Mouse (Mus musculus): Measurements from ENCODE around the gene Pfn1. TPM values are rescaled to one million over a fixed set of nuclear protein-coding genes. Genes with fewer than 3 reads are reported as not detected.
A peak's percentile ranks its signal among the peaks of the same experiment; 100 is the strongest.

Pfn1 gene
- polyA plus RNA-seq, 1 experiment from 2014 or later, result 2,189 TPM

- H3K4me3 ChIP-seq (ENCODE audit: low read length), result no peak overlapping the region
- peaks cover 6% of the 10 kb centered on the region for H3K4me1 ChIP-seq (replicated peaks; ENCODE audit: control insufficient read depth, insufficient read depth, low read length)
- H3K36me3 ChIP-seq (ENCODE audit: control insufficient read depth, insufficient read depth, low read length), result peaks cover 26% of the 10 kb centered on the region
- no peak overlapping the region for H3K27ac ChIP-seq (ENCODE audit: low read length)
- H3K4me2 ChIP-seq (ENCODE audit: low read depth, low read length), result no peak overlapping the region
- no peaks in the 10 kb centered on the region for H3K27me3 ChIP-seq (ENCODE audit: control insufficient read depth, insufficient read depth, low read depth, low read length)
- H3K9me3 ChIP-seq (ENCODE audit: control insufficient read depth, low read length), result no peaks in the 10 kb centered on the region
- H3K9ac ChIP-seq (ENCODE audit: low read length), result no peak overlapping the region
- 93% methylated on average over 8 of the region's 8 CpGs for WGBS
- ATAC-seq (ENCODE audit: low read depth), result no peak
These were observed 24.9 kb upstream of the Pfn1 start for GRCm38 (mm10) chr11:70679361-70679760.

GRCm38 (mm10) chr11:70678576-70678975 is 24.1 kb upstream of the Pfn1 start:
- no peak overlapping the region for H3K9ac ChIP-seq (ENCODE audit: low read length)
- H3K4me2 ChIP-seq (ENCODE audit: low read depth, low read length), result no peak overlapping the region
- H3K36me3 ChIP-seq (ENCODE audit: control insufficient read depth, insufficient read depth, low read length), result peaks cover 21% of the 10 kb centered on the region
- no peak overlapping the region for H3K27ac ChIP-seq (ENCODE audit: low read length)
- peaks cover 6% of the 10 kb centered on the region for H3K4me1 ChIP-seq (replicated peaks; ENCODE audit: control insufficient read depth, insufficient read depth, low read length)
- no peaks in the 10 kb centered on the region for H3K9me3 ChIP-seq (ENCODE audit: control insufficient read depth, low read length)
- WGBS, result 77% methylated on average over 2 of the region's 2 CpGs
- H3K4me3 ChIP-seq (ENCODE audit: low read length), result no peak overlapping the region
- no peaks in the 10 kb centered on the region for H3K27me3 ChIP-seq (ENCODE audit: control insufficient read depth, insufficient read depth, low read depth, low read length)
- ATAC-seq (ENCODE audit: low read depth), result no peak

GRCm38 (mm10) chr11:70678092-70678491 is 23.6 kb upstream of the Pfn1 start:
- Histone ChIP-seq H3K4me3 (ENCODE audit: low read length) (no peak overlapping the region), H3K9me3 (ENCODE audit: control insufficient read depth, low read length) (no peaks in the 10 kb centered on the region), H3K9ac (ENCODE audit: low read length) (no peak overlapping the region), H3K4me2 (ENCODE audit: low read depth, low read length) (no peak overlapping the region), H3K27ac (ENCODE audit: low read length) (no peak overlapping the region), H3K36me3 (ENCODE audit: control insufficient read depth, insufficient read depth, low read length) (peaks cover 21% of the 10 kb centered on the region), H3K4me1 (replicated peaks; ENCODE audit: control insufficient read depth, insufficient read depth, low read length) (peaks cover 6% of the 10 kb centered on the region), H3K27me3 (ENCODE audit: control insufficient read depth, insufficient read depth, low read depth, low read length) (no peaks in the 10 kb centered on the region)
- no peak for ATAC-seq (ENCODE audit: low read depth)
- WGBS, result 68% methylated on average over 9 of the region's 9 CpGs

- Histone ChIP-seq H3K27ac (ENCODE audit: low read length) (no peak overlapping the region), H3K4me2 (ENCODE audit: low read depth, low read length) (no peak overlapping the region), H3K27me3 (ENCODE audit: control insufficient read depth, insufficient read depth, low read depth, low read length) (no peaks in the 10 kb centered on the region), H3K4me3 (ENCODE audit: low read length) (no peak overlapping the region), H3K9ac (ENCODE audit: low read length) (no peak overlapping the region), H3K36me3 (ENCODE audit: control insufficient read depth, insufficient read depth, low read length) (peaks cover 9% of the 10 kb centered on the region), H3K9me3 (ENCODE audit: control insufficient read depth, low read length) (no peaks in the 10 kb centered on the region), H3K4me1 (replicated peaks; ENCODE audit: control insufficient read depth, insufficient read depth, low read length) (peaks cover 6% of the 10 kb centered on the region)
- no peak for ATAC-seq (ENCODE audit: low read depth)
- 66% methylated on average over 11 of the region's 11 CpGs for WGBS
These were observed 20.1 kb upstream of the Pfn1 start for GRCm38 (mm10) chr11:70674501-70674900.

GRCm38 (mm10) chr11:70674014-70674413 is 19.6 kb upstream of the Pfn1 start:
- H3K4me1 ChIP-seq (replicated peaks; ENCODE audit: control insufficient read depth, insufficient read depth, low read length), result peaks cover 6% of the 10 kb centered on the region
- H3K9ac ChIP-seq (ENCODE audit: low read length), result no peak overlapping the region
- H3K4me2 ChIP-seq (ENCODE audit: low read depth, low read length), result no peak overlapping the region
- no peaks in the 10 kb centered on the region for H3K27me3 ChIP-seq (ENCODE audit: control insufficient read depth, insufficient read depth, low read depth, low read length)
- no peak overlapping the region for H3K4me3 ChIP-seq (ENCODE audit: low read length)
- no peaks in the 10 kb centered on the region for H3K9me3 ChIP-seq (ENCODE audit: control insufficient read depth, low read length)
- no peak for ATAC-seq (ENCODE audit: low read depth)
- peaks cover 5% of the 10 kb centered on the region for H3K36me3 ChIP-seq (ENCODE audit: control insufficient read depth, insufficient read depth, low read length)
- H3K27ac ChIP-seq (ENCODE audit: low read length), result no peak overlapping the region
- 76% methylated on average over 6 of the region's 6 CpGs for WGBS

- no peak overlapping the region for H3K4me3 ChIP-seq (ENCODE audit: low read length)
- ATAC-seq (ENCODE audit: low read depth), result no peak
- peaks cover 5% of the 10 kb centered on the region for H3K36me3 ChIP-seq (ENCODE audit: control insufficient read depth, insufficient read depth, low read length)
These were observed 17.0 kb upstream of the Pfn1 start for GRCm38 (mm10) chr11:70671333-70672047.

GRCm38 (mm10) chr11:70670483-70670882 is 16.0 kb upstream of the Pfn1 start:
- no peaks in the 10 kb centered on the region for H3K9me3 ChIP-seq (ENCODE audit: control insufficient read depth, low read length)
- H3K36me3 ChIP-seq (ENCODE audit: control insufficient read depth, insufficient read depth, low read length), result peaks cover 3% of the 10 kb centered on the region; the same call in 1 of the 2 replicates
- peak overlapping the region; percentile 69 for H3K4me3 ChIP-seq (ENCODE audit: low read length)
- peak overlapping the region; percentile 99 for H3K27ac ChIP-seq (ENCODE audit: low read length)
- no peaks in the 10 kb centered on the region for H3K27me3 ChIP-seq (ENCODE audit: control insufficient read depth, insufficient read depth, low read depth, low read length)
- H3K9ac ChIP-seq (ENCODE audit: low read length), result peak overlapping the region; percentile 81
- no peak for ATAC-seq (ENCODE audit: low read depth)
- 39% methylated on average over 14 of the region's 14 CpGs for WGBS
- H3K4me1 ChIP-seq (replicated peaks; ENCODE audit: control insufficient read depth, insufficient read depth, low read length), result peaks cover 16% of the 10 kb centered on the region
- peak overlapping the region; percentile 87 for H3K4me2 ChIP-seq (ENCODE audit: low read depth, low read length)

More at GRCm38 (mm10) chr11:70671333-70672047, 17.0 kb upstream of the Pfn1 start:
- Histone ChIP-seq H3K27me3 (ENCODE audit: control insufficient read depth, insufficient read depth, low read depth, low read length) (no peaks in the 10 kb centered on the region), H3K27ac (ENCODE audit: low read length) (no peak overlapping the region), H3K4me1 (replicated peaks; ENCODE audit: control insufficient read depth, insufficient read depth, low read length) (peaks cover 16% of the 10 kb centered on the region), H3K4me2 (ENCODE audit: low read depth, low read length) (no peak overlapping the region), H3K9ac (ENCODE audit: low read length) (no peak overlapping the region), H3K9me3 (ENCODE audit: control insufficient read depth, low read length) (no peaks in the 10 kb centered on the region)
- 87% methylated on average over 16 of the region's 16 CpGs for WGBS

GRCm38 (mm10) chr11:70669582-70670345 is 15.3 kb upstream of the Pfn1 start:
- peak overlapping the region; percentile 69 for H3K4me3 ChIP-seq (ENCODE audit: low read length)

GRCm38 (mm10) chr11:70668771-70669505 is 14.5 kb upstream of the Pfn1 start, which contains the start of gene Spag7:
Gene Spag7 (minus strand): TSS chr11:70669416.
- Histone ChIP-seq H3K27me3 (ENCODE audit: control insufficient read depth, insufficient read depth, low read depth, low read length) (no peaks in the 10 kb centered on the region), H3K4me3 (ENCODE audit: low read length) (peak within 1 kb of the TSS; percentile 69), H3K4me1 (replicated peaks; ENCODE audit: control insufficient read depth, insufficient read depth, low read length) (peaks cover 16% of the 10 kb centered on the region), H3K4me2 (ENCODE audit: low read depth, low read length) (peak within 1 kb of the TSS; percentile 87), H3K27ac (ENCODE audit: low read length) (peak within 1 kb of the TSS; percentile 99), H3K9me3 (ENCODE audit: control insufficient read depth, low read length) (no peaks in the 10 kb centered on the region), H3K9ac (ENCODE audit: low read length) (peak within 1 kb of the TSS; percentile 81), H3K36me3 (ENCODE audit: control insufficient read depth, insufficient read depth, low read length) (peaks cover 15% of the 10 kb centered on the region; the same call in 1 of the 2 replicates)
- under 1% methylated on average over 44 of the region's 44 CpGs for WGBS
- peak; percentile 96 for ATAC-seq (ENCODE audit: low read depth)

More at GRCm38 (mm10) chr11:70669582-70670345, 15.3 kb upstream of the Pfn1 start:
- Histone ChIP-seq H3K9ac (ENCODE audit: low read length) (peak overlapping the region; percentile 81), H3K27me3 (ENCODE audit: control insufficient read depth, insufficient read depth, low read depth, low read length) (no peaks in the 10 kb centered on the region), H3K4me1 (replicated peaks; ENCODE audit: control insufficient read depth, insufficient read depth, low read length) (peaks cover 16% of the 10 kb centered on the region), H3K27ac (ENCODE audit: low read length) (peak overlapping the region; percentile 99), H3K36me3 (ENCODE audit: control insufficient read depth, insufficient read depth, low read length) (peaks cover 6% of the 10 kb centered on the region; the same call in 1 of the 2 replicates), H3K4me2 (ENCODE audit: low read depth, low read length) (peak overlapping the region; percentile 87), H3K9me3 (ENCODE audit: control insufficient read depth, low read length) (no peaks in the 10 kb centered on the region)
- peak; percentile 23 for ATAC-seq (ENCODE audit: low read depth)
- under 1% methylated on average over 31 of the region's 31 CpGs for WGBS
